Mouse (Mus musculus) CH12.LX (cell line): Measurements from ENCODE around the gene Pex16. TPM values are rescaled to one million over a fixed set of nuclear protein-coding genes. Genes with fewer than 3 reads are reported as not detected.

ENCODE experiments used
- DNase-seq: peaks from one replicate; pipeline ENCODE4 v3.0.0-alpha.2; 2013; ENCODE audit errors: extremely low read depth
- H3K27ac ChIP-seq: 2 replicates; pipeline ENCODE4 v1.5.1; 2012; ENCODE audit warnings: low read depth, mild to moderate bottlenecking, control low read depth, moderate library complexity; ENCODE audit not compliant: insufficient read depth
- H3K27me3 ChIP-seq: replicated peaks from 2 replicates; pipeline ENCODE3; 2012; ENCODE audit warnings: inconsistent platforms
- H3K36me3 ChIP-seq, 2 experiments: replicated peaks in 1 of 2; 2 replicates each; pipeline versions ENCODE3 to v1.6.1; 2012; ENCODE audit warnings: inconsistent platforms in 1 of 2, low read length in 1 of 2, mild to moderate bottlenecking in 1 of 2, mixed read lengths in 1 of 2, moderate library complexity in 1 of 2; ENCODE audit not compliant: control insufficient read depth in 1 of 2, insufficient read depth in 1 of 2
- H3K4me1 ChIP-seq, 2 experiments: 2 replicates each; pipeline ENCODE4 v1.6.1; 2012; ENCODE audit warnings: inconsistent platforms in 1 of 2, moderate library complexity in 1 of 2; ENCODE audit not compliant: insufficient read depth in 2 of 2, control insufficient read depth in 1 of 2
- H3K4me2 ChIP-seq: 2 replicates; pipeline ENCODE4 v1.6.1; 2012; ENCODE audit warnings: low read depth, mild to moderate bottlenecking, control low read depth; ENCODE audit not compliant: poor library complexity, insufficient read depth, severe bottlenecking
- H3K4me3 ChIP-seq, 3 experiments: fragments of 150-350 bp in 1 of 3; sonication (generic) in 1 of 3; replicated peaks in 1 of 3; 2 replicates each; pipeline versions ENCODE3 to v1.5.1; 2011 to 2012; ENCODE audit warnings: low read depth in 2 of 3, low read length in 2 of 3, mild to moderate bottlenecking in 2 of 3, moderate library complexity in 2 of 3, control low read depth in 1 of 3, improper control_type of control experiment in 1 of 3, inconsistent platforms in 1 of 3, mixed read lengths in 1 of 3; ENCODE audit not compliant: poor library complexity in 1 of 3
- H3K79me2 ChIP-seq: replicated peaks from 2 replicates; pipeline ENCODE4 v1.6.1; 2012; ENCODE audit warnings: mild to moderate bottlenecking, moderate library complexity; ENCODE audit not compliant: control insufficient read depth, poor library complexity, insufficient read depth, severe bottlenecking; ENCODE audit errors: extremely low read depth
- H3K9ac ChIP-seq: 2 replicates; pipeline ENCODE4 v1.6.1; 2012; ENCODE audit warnings: low read depth, mild to moderate bottlenecking, control low read depth, moderate library complexity; ENCODE audit not compliant: insufficient read depth
- H3K9me3 ChIP-seq: replicated peaks from 2 replicates; pipeline ENCODE3; 2012; ENCODE audit warnings: low read length, inconsistent platforms, mixed read lengths
- BHLHE40 ChIP-seq: IDR thresholded peaks from 2 replicates; pipeline ENCODE4 v1.6.1; 2011; ENCODE audit warnings: mild to moderate bottlenecking, low read depth, low read length, improper control_type of control experiment
- CHD1 ChIP-seq: IDR thresholded peaks from 2 replicates; pipeline ENCODE4 v1.6.1; 2012; ENCODE audit warnings: low read depth, low read length, improper control_type of control experiment, inconsistent platforms
- CHD2 ChIP-seq: IDR thresholded peaks from 2 replicates; pipeline ENCODE4 v1.6.1; 2011; ENCODE audit warnings: low read length, improper control_type of control experiment
- CTCF ChIP-seq, 2 experiments: IDR thresholded peaks in 1 of 2; conservative IDR thresholded peaks in 1 of 2; 2 replicates each; pipeline ENCODE4 v1.5.1; 2011 to 2012; ENCODE audit warnings: low read depth in 2 of 2, low read length in 2 of 2, improper control_type of control experiment in 1 of 2, inconsistent platforms in 1 of 2, mild to moderate bottlenecking in 1 of 2, moderate library complexity in 1 of 2
- ELF1 ChIP-seq: IDR thresholded peaks from 2 replicates; pipeline ENCODE4 v1.6.1; 2014; ENCODE audit warnings: low read depth, mild to moderate bottlenecking, inconsistent platforms, low read length, improper control_type of control experiment
- ETS1 ChIP-seq: conservative IDR thresholded peaks from 2 replicates; pipeline ENCODE4 v1.6.1; 2012; ENCODE audit warnings: low read depth, mild to moderate bottlenecking, inconsistent platforms, low read length, improper control_type of control experiment, moderate library complexity
- HCFC1 ChIP-seq: IDR thresholded peaks from 2 replicates; pipeline ENCODE4 v1.6.1; 2012; ENCODE audit warnings: low read depth, mild to moderate bottlenecking, inconsistent platforms, low read length, improper control_type of control experiment
- IRF4 ChIP-seq: IDR thresholded peaks from 2 replicates; pipeline ENCODE4 v1.6.1; 2014; ENCODE audit warnings: low read depth, mild to moderate bottlenecking, inconsistent platforms, low read length, improper control_type of control experiment
- KAT2A ChIP-seq: IDR thresholded peaks from 2 replicates; pipeline ENCODE4 v1.6.1; 2012; ENCODE audit warnings: low read length, improper control_type of control experiment, inconsistent platforms; ENCODE audit not compliant: insufficient replicate concordance
- MEF2A ChIP-seq: IDR thresholded peaks from 2 replicates; pipeline ENCODE4 v1.6.1; 2014; ENCODE audit warnings: low read depth, mild to moderate bottlenecking, inconsistent platforms, low read length, improper control_type of control experiment, borderline replicate concordance
- MXI1 ChIP-seq: IDR thresholded peaks from 2 replicates; pipeline ENCODE4 v1.6.1; 2011; ENCODE audit warnings: mild to moderate bottlenecking, low read depth, low read length, improper control_type of control experiment
- MYC ChIP-seq: IDR thresholded peaks from 2 replicates; pipeline ENCODE4 v1.6.1; 2011; ENCODE audit warnings: low read depth, mild to moderate bottlenecking, improper control_type of control experiment, low read length
- NELFE ChIP-seq: IDR thresholded peaks from 2 replicates; pipeline ENCODE4 v1.6.1; 2011; ENCODE audit warnings: low read depth, low read length, improper control_type of control experiment
- NRF1 ChIP-seq: IDR thresholded peaks from 2 replicates; pipeline ENCODE4 v1.6.1; 2014; ENCODE audit warnings: low read depth, mild to moderate bottlenecking, inconsistent platforms, low read length, improper control_type of control experiment, moderate library complexity
- POLR2A ChIP-seq: IDR thresholded peaks from 2 replicates; pipeline ENCODE4 v1.6.1; 2011; ENCODE audit warnings: low read depth, mild to moderate bottlenecking, improper control_type of control experiment, low read length
- RAD21 ChIP-seq: IDR thresholded peaks from 2 replicates; pipeline ENCODE4 v1.6.1; 2011; ENCODE audit warnings: low read depth, mild to moderate bottlenecking, low read length, improper control_type of control experiment, moderate library complexity
- RCOR1 ChIP-seq: conservative IDR thresholded peaks from 2 replicates; pipeline ENCODE4 v1.6.1; 2012; ENCODE audit warnings: low read depth, mild to moderate bottlenecking, inconsistent platforms, low read length, improper control_type of control experiment
- SIN3A ChIP-seq: IDR thresholded peaks from 2 replicates; pipeline ENCODE4 v1.6.1; 2012; ENCODE audit warnings: low read length, improper control_type of control experiment, inconsistent platforms
- SMC3 ChIP-seq: IDR thresholded peaks from 2 replicates; pipeline ENCODE4 v1.6.1; 2011; ENCODE audit warnings: low read depth, low read length, improper control_type of control experiment
- TCF12 ChIP-seq: IDR thresholded peaks from 2 replicates; pipeline ENCODE4 v1.6.1; 2014; ENCODE audit warnings: low read depth, mild to moderate bottlenecking, inconsistent platforms, low read length, improper control_type of control experiment
- USF2 ChIP-seq: conservative IDR thresholded peaks from 2 replicates; pipeline ENCODE4 v1.6.1; 2011; ENCODE audit warnings: low read depth, low read length, improper control_type of control experiment
- ZC3H11A ChIP-seq: IDR thresholded peaks from 2 replicates; pipeline ENCODE4 v1.6.1; 2012; ENCODE audit warnings: low read depth, mild to moderate bottlenecking, inconsistent platforms, low read length, improper control_type of control experiment
- ZKSCAN1 ChIP-seq: IDR thresholded peaks from 2 replicates; pipeline ENCODE4 v1.6.1; 2012; ENCODE audit warnings: low read depth, inconsistent platforms, low read length, improper control_type of control experiment, borderline replicate concordance
- ZMIZ1 ChIP-seq: IDR thresholded peaks from 2 replicates; pipeline ENCODE4 v1.6.1; 2012; ENCODE audit warnings: low read depth, mild to moderate bottlenecking, inconsistent platforms, low read length, improper control_type of control experiment
- dilution Hi-C: fragments of 300-500 bp; cut with MboI; formaldehyde crosslinking; loops from 2 replicates; pipeline ENCODE4 v1.14.3; 2020; ENCODE audit warnings: low sequenced_read_pairs; ENCODE audit not compliant: extremely low pct_unique_long_range_greater_than_20kb, extremely low pct_ligation_motif_present
- in situ Hi-C: fragments of 300-500 bp; cut with MboI; formaldehyde crosslinking; loops from 3 replicates; pipeline ENCODE4 v1.14.3; 2019; ENCODE audit warnings: low sequenced_read_pairs, low pct_ligation_motif_present, low pct_unique_long_range_greater_than_20kb, mixed read lengths
- polyA plus RNA-seq: library from polyadenylated mRNA; unstranded; fragments of >175 nt; gene quantifications from 2 replicates; pipeline ENCODE4 v1.2.1, GENCODE M21; 2012; ENCODE audit warnings: low read depth; ENCODE audit not compliant: insufficient read length
- total RNA-seq, 2 experiments: library from RNA; depleted of rRNA; stranded (reverse); fragments of 300-350 nt in 1 of 2; fragments of >200 nt in 1 of 2; gene quantifications; 2 replicates each; pipeline ENCODE4 v1.2.3; 2012 to 2014

Pex16 gene
- total and polyA plus RNA-seq, 3 experiments, result 28.7 to 44.0 (median 36.6) TPM

- peaks cover 9% of the 10 kb centered on the region for H3K79me2 ChIP-seq
- H3K27me3 ChIP-seq, result peaks cover 9% of the 10 kb centered on the region
- DNase-seq, result peak; percentile 97
- H3K4me3 ChIP-seq, result peak overlapping the region; percentile 88 to 99 (median 98)
- no peak overlapping the region for H3K27ac ChIP-seq
- H3K36me3 ChIP-seq, result peaks cover 22 to 31% of the 10 kb centered on the region in 2 experiments
- no peaks in the 10 kb centered on the region for H3K9me3 ChIP-seq
- dilution Hi-C loops, result no loop called here
- TF ChIP-seq HCFC1, result peak; percentile 87
- peak; percentile 82 for TF ChIP-seq MXI1
- no peak for TF ChIP-seq RAD21
- TF ChIP-seq BHLHE40, result peak; percentile 15; the same call in 1 of the 2 replicates
- peak; percentile 86 for TF ChIP-seq NRF1
- 0 out of 2 replicates have a peak, but pooled peaks have one; percentile 79 for TF ChIP-seq KAT2A
- TF ChIP-seq POLR2A, result peak; percentile 92
- TF ChIP-seq ZMIZ1, result peak; percentile 73
- no peak for TF ChIP-seq USF2
- TF ChIP-seq ETS1, result no peak
- peak; percentile 66; the same call in 1 of the 2 replicates for TF ChIP-seq IRF4
- peak; percentile 32; the same call in 1 of the 2 replicates for TF ChIP-seq MEF2A
- no peak for TF ChIP-seq CHD1
- peak; percentile 57; the same call in 1 of the 2 replicates for TF ChIP-seq CHD2
- TF ChIP-seq TCF12, result peak; percentile 59
- no peak for TF ChIP-seq ZKSCAN1
- TF ChIP-seq MYC, result no peak
- peak; percentile 98 for TF ChIP-seq ELF1
- TF ChIP-seq NELFE, result peak; percentile 87
- no peak for TF ChIP-seq CTCF (conservative IDR thresholded peaks at IDR 0.05 in 1 of 2, IDR thresholded peaks at IDR 0.05 in 1 of 2; ENCODE audit: low read depth in 2 of 2, low read length in 2 of 2)
- no peak for TF ChIP-seq SMC3
- no peak for TF ChIP-seq ZC3H11A
- peak; percentile 93 for TF ChIP-seq SIN3A
- no peak for TF ChIP-seq RCOR1
- TF ChIP-seq, all 38 proteins: peak for 14
- peak overlapping the region; percentile 84; the same call in 1 of the 2 replicates for H3K4me2 ChIP-seq
- peaks cover 26 to 63% of the 10 kb centered on the region in 2 experiments for H3K4me1 ChIP-seq
- in situ Hi-C loops, result no loop called here
- peak overlapping the region; percentile 89 for H3K9ac ChIP-seq
These were observed 685 bp downstream of the Pex16 start for GRCm38 (mm10) chr2:92375099-92375623.
